Mouse (Mus musculus): ENCODE data around the gene Mllt11.
A peak's percentile ranks its signal among the peaks of the same experiment; 100 is the strongest.
"Not testable (repeated sequence)": the region's sequence is repeated elsewhere in the genome, so short reads cannot be mapped to it uniquely, and the experiment has no call there.

Mllt11 gene

GRCm38 (mm10) chr3:95217255-95218134 lies 14.5 kb downstream of the Mllt11 start, which contains the start of gene Gabpb2:
Gene Gabpb2, minus strand, starts transcription at chr3:95217916.
- peak; percentile 95 to 97 for DNase-seq (ENCODE audit: low spot score in 2 of 2)

GRCm38 (mm10) chr3:95216655-95217254 lies 15.2 kb downstream of the Mllt11 start:
- no peak for DNase-seq (ENCODE audit: low spot score in 2 of 2)

GRCm38 (mm10) chr3:95213609-95213975 lies 18.4 kb downstream of the Mllt11 start:
- no peak for DNase-seq (ENCODE audit: low spot score in 2 of 2)

- DNase-seq (ENCODE audit: low spot score in 2 of 2) = not testable (repeated sequence)
Measured at GRCm38 (mm10) chr3:95212889-95213608, 18.9 kb downstream of the Mllt11 start.

GRCm38 (mm10) chr3:95210585-95210984 lies 21.4 kb downstream of the Mllt11 start:
- no peak for DNase-seq (ENCODE audit: low spot score in 2 of 2)

GRCm38 (mm10) chr3:95208286-95208685 lies 23.7 kb downstream of the Mllt11 start:
- DNase-seq (ENCODE audit: low spot score in 2 of 2) = no peak

- no peak for DNase-seq (ENCODE audit: low spot score in 2 of 2)
Measured at GRCm38 (mm10) chr3:95203880-95204279, 28.1 kb downstream of the Mllt11 start.

GRCm38 (mm10) chr3:95200562-95200961 lies 31.4 kb downstream of the Mllt11 start:
- no peak for DNase-seq (ENCODE audit: low spot score in 2 of 2)

GRCm38 (mm10) chr3:95200132-95200531 lies 31.8 kb downstream of the Mllt11 start:
- no peak for DNase-seq (ENCODE audit: low spot score in 2 of 2)

GRCm38 (mm10) chr3:95199101-95199500 lies 32.9 kb downstream of the Mllt11 start:
- no peak for DNase-seq (ENCODE audit: low spot score in 2 of 2)

- DNase-seq (ENCODE audit: low spot score in 2 of 2) = no peak
Measured at GRCm38 (mm10) chr3:95195772-95196171, 36.2 kb downstream of the Mllt11 start.

GRCm38 (mm10) chr3:95194721-95195135 lies 37.2 kb downstream of the Mllt11 start:
- DNase-seq (ENCODE audit: low spot score in 2 of 2) = no peak

- DNase-seq (ENCODE audit: low spot score in 2 of 2) = no peak
Measured at GRCm38 (mm10) chr3:95186888-95187287, 45.1 kb downstream of the Mllt11 start.

GRCm38 (mm10) chr3:95186100-95186499 lies 45.9 kb downstream of the Mllt11 start:
- DNase-seq (ENCODE audit: low spot score in 2 of 2) = no peak

GRCm38 (mm10) chr3:95184796-95185577 lies 47.0 kb downstream of the Mllt11 start:
- no peak for DNase-seq (ENCODE audit: low spot score in 2 of 2)

- DNase-seq (ENCODE audit: low spot score in 2 of 2) = no peak
Measured at GRCm38 (mm10) chr3:95181841-95182240, 50.1 kb downstream of the Mllt11 start.

- no peak for DNase-seq (ENCODE audit: low spot score in 2 of 2)
Measured at GRCm38 (mm10) chr3:95179890-95180289, 52.1 kb downstream of the Mllt11 start.

- DNase-seq (ENCODE audit: low spot score in 2 of 2) = no peak
Measured at GRCm38 (mm10) chr3:95178948-95179347, 53.0 kb downstream of the Mllt11 start.

GRCm38 (mm10) chr3:95177583-95177982 lies 54.4 kb downstream of the Mllt11 start:
- DNase-seq (ENCODE audit: low spot score in 2 of 2) = no peak

GRCm38 (mm10) chr3:95176500-95176899 lies 55.5 kb downstream of the Mllt11 start:
- DNase-seq (ENCODE audit: low spot score in 2 of 2) = no peak

- DNase-seq (ENCODE audit: low spot score in 2 of 2) = peak; percentile 77 to 90
Measured at GRCm38 (mm10) chr3:95174011-95174592, 57.9 kb downstream of the Mllt11 start.
